Mouse (Mus musculus) hindbrain, postnatal 0 days (tissue): Measurements from ENCODE around the gene Ubtd1. TPM values are rescaled to one million over a fixed set of nuclear protein-coding genes. Genes with fewer than 3 reads are reported as not detected.
"Not testable (repeated sequence)": the region's sequence is repeated elsewhere in the genome, so short reads cannot be mapped to it uniquely, and the experiment has no call there.

Experiments
- ATAC-seq: fragments of 200-750 bp; cut with Nextera tagmentation; 2 replicates; pipeline ENCODE4 v1.8.0; 2017; ENCODE audit warnings: mild to moderate bottlenecking, moderate TSS enrichment, moderate library complexity
- DNase-seq: peaks from one replicate; pipeline ENCODE4 v3.0.0-alpha.2; 2015; ENCODE audit warnings: low spot score
- H3K27ac ChIP-seq: fragments of 300-500 bp; sonication (generic); 2 replicates; pipeline ENCODE4 v1.5.1; 2014; ENCODE audit warnings: mild to moderate bottlenecking
- H3K27me3 ChIP-seq: fragments of 300-500 bp; sonication (generic); 2 replicates; pipeline ENCODE4 v1.6.1; 2014; ENCODE audit warnings: low read length, mixed read lengths; ENCODE audit not compliant: insufficient read depth
- H3K36me3 ChIP-seq: fragments of 300-500 bp; sonication (generic); 2 replicates; pipeline ENCODE4 v1.6.1; 2014; ENCODE audit warnings: low read length, mixed read lengths; ENCODE audit not compliant: insufficient read depth
- H3K4me1 ChIP-seq: fragments of 300-500 bp; sonication (generic); 2 replicates; pipeline ENCODE4 v1.6.1; 2014; ENCODE audit warnings: antibody characterized with exemption, low read length, mixed read lengths; ENCODE audit not compliant: insufficient read depth
- H3K4me2 ChIP-seq: fragments of 300-500 bp; sonication (generic); 2 replicates; pipeline ENCODE4 v1.6.1; 2014; ENCODE audit warnings: low read depth, mild to moderate bottlenecking, low read length, moderate library complexity, mixed read lengths
- H3K4me3 ChIP-seq: fragments of 300-500 bp; sonication (generic); 2 replicates; pipeline ENCODE4 v1.5.1; 2014; ENCODE audit warnings: low read length
- H3K9ac ChIP-seq: fragments of 300-500 bp; sonication (generic); replicated peaks from 2 replicates; pipeline ENCODE4 v1.6.1; 2014; ENCODE audit warnings: mild to moderate bottlenecking, low read length, moderate library complexity, mixed read lengths
- H3K9me3 ChIP-seq: fragments of 300-500 bp; sonication (generic); 2 replicates; pipeline ENCODE4 v1.6.1; 2016; ENCODE audit warnings: low read length, mixed read lengths
- CTCF ChIP-seq: IDR thresholded peaks from 2 replicates; pipeline ENCODE4 v1.5.1; 2016; ENCODE audit warnings: antibody characterized with exemption, control low read depth, low read depth
- WGBS: fragments of 180-500 bp; shearing (Covaris S2); extraction: QIAGEN DNeasy Blood & Tissue Kit; methylation state at CpG from one replicate; pipeline ENCODE4 v1.1.7; 2014; 5-methylcytosine and 5-hydroxymethylcytosine counted together
- polyA plus RNA-seq: library from polyadenylated mRNA; unstranded; fragments of >200 nt; fragmentation: Nextera tagmentation; extraction: Ambion mirVana; gene quantifications from 2 replicates; pipeline ENCODE4 v1.2.1, GENCODE M21; 2015
- total RNA-seq: library from RNA; depleted of rRNA; stranded (reverse); fragments of >200 nt; gene quantifications from 2 replicates; pipeline ENCODE4 v1.2.3, GENCODE M21; 2014; rRNA removed

The Ubtd1 gene
- total and polyA plus RNA-seq, 2 experiments from 2014 or later = 14.1 to 19.9 TPM

DNA sequence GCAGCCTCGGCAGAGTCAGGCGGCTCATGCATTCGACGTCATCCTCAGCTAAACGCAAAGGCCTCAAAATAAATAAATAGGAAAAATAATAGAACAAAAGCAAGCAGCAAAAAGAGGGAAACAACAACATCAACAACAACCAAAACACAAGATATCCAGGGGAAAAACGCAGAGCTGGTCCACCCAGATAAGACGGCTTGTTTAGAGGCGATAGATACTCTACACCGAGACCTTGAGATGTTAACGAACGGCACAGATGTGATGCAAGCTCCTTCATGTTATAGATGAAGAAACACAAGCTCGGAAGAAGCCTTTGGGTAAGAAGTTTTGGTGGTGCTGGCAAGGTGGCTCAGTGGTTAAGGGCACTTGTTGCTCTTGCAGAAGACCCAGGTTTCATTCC is 97.4 kb downstream of the Ubtd1 start:
- TF ChIP-seq CTCF = no peak

DNA sequence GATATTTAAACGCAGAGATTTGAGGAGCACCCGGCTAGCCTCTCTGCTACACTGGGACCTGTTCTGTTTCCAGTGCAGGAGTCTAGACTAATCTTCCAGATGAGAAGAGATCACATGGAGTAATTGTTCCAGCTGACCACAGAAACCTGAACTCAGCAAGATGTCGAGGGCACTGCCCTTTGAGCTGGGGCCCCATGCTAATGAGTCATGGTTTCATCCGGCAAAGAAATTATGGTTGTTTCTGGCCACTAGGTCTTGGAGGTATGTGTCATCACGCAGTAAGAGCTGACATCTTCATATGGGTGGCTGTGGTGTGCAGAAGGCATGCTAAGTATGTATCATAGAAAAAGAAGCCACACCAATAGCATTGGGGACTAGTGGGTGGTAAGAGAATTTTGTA is 98.4 kb downstream of the Ubtd1 start:
- no peak for TF ChIP-seq CTCF
- H3K4me2 ChIP-seq = no peak overlapping the region
- WGBS = 76% methylated on average over 5 of the region's 5 CpGs
- peaks cover 20% of the 10 kb centered on the region for H3K36me3 ChIP-seq
- H3K9me3 ChIP-seq = no peaks in the 10 kb centered on the region
- H3K4me3 ChIP-seq = no peak overlapping the region
- DNase-seq = no peak
- ATAC-seq = no peak
- no peak overlapping the region for H3K27ac ChIP-seq
- no peak overlapping the region for H3K9ac ChIP-seq
- no peaks in the 10 kb centered on the region for H3K27me3 ChIP-seq
- H3K4me1 ChIP-seq = no peaks in the 10 kb centered on the region

More for the DNA sequence above, 97.4 kb downstream of the Ubtd1 start:
- H3K4me3 ChIP-seq = no peak overlapping the region
- H3K4me1 ChIP-seq = no peaks in the 10 kb centered on the region
- no peaks in the 10 kb centered on the region for H3K9me3 ChIP-seq
- ATAC-seq (no peak), DNase-seq (no peak)
- 96% methylated on average over 12 of the region's 12 CpGs for WGBS
- no peak overlapping the region for H3K27ac ChIP-seq
- H3K36me3 ChIP-seq = peaks cover 26% of the 10 kb centered on the region
- H3K9ac ChIP-seq = no peak overlapping the region
- H3K4me2 ChIP-seq = no peak overlapping the region
- H3K27me3 ChIP-seq = no peaks in the 10 kb centered on the region

DNA sequence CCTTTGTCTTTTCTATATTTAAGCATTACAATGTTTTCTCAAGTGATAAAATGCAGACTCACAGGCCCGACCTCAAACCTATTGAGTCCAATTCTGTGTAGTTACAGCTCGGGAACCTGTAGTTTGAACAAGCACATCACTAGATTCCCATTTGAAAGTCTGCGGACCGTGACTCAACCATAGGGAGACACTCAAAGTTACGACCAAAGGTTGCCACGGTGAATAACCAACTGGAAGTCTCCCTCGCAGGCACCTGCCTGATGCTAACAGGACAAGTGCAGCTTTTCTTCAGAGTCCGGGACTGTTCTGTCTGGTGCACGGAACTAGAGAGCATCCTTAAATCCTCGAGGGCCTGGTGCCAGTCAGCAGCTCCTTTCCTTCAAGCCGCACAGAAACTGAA is 98.9 kb downstream of the Ubtd1 start:
- Histone ChIP-seq H3K4me3 (no peak overlapping the region), H3K9ac (no peak overlapping the region), H3K36me3 (peaks cover 16% of the 10 kb centered on the region; the same call in 1 of the 2 replicates), H3K9me3 (no peaks in the 10 kb centered on the region), H3K27ac (no peak overlapping the region), H3K27me3 (no peaks in the 10 kb centered on the region), H3K4me2 (no peak overlapping the region), H3K4me1 (no peaks in the 10 kb centered on the region)
- 68% methylated on average over 11 of the region's 11 CpGs for WGBS
- TF ChIP-seq CTCF = no peak
- ATAC-seq (no peak), DNase-seq (no peak)

DNA sequence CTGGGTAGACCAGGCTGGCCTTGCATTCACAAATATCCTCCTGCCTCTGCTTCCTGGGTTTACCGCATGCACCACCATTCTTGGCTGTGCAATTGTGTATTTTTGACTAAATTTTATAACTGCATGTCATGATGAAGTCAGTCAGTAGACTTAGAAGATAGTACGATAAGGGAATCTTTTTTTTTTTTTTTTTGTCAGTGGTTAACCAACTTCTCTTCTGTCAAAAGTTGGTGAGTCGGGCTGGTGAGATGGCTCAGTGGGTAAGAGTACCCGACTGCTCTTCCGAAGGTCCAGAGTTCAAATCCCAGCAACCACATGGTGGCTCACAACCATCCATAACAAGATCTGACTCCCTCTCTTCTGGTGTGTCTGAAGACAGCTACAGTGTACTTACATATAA is 100.0 kb downstream of the Ubtd1 start:
- H3K27ac ChIP-seq, H3K4me1 ChIP-seq, H3K4me3 ChIP-seq, H3K9me3 ChIP-seq, ATAC-seq, H3K9ac ChIP-seq, H3K27me3 ChIP-seq, H3K36me3 ChIP-seq, DNase-seq, H3K4me2 ChIP-seq: not testable (repeated sequence)
- WGBS = 96% methylated on average over 5 of the region's 5 CpGs

Other genes with a start within 250 kb of the Ubtd1 start
- 69.2 and 78.5 TPM in 2 replicates for gene Slit1, start 238.1 kb upstream of the Ubtd1 start, total RNA-seq
- gene Slit1, start 238.1 kb upstream of the Ubtd1 start, polyA plus RNA-seq = 10.8 and 13.3 TPM in 2 replicates
- 5.4 and 5.5 TPM in 2 replicates for gene Arhgap19, start 179.7 kb upstream of the Ubtd1 start, total RNA-seq
- gene Arhgap19, start 179.7 kb upstream of the Ubtd1 start, polyA plus RNA-seq = 3.9 and 4.4 TPM in 2 replicates
- 26.6 and 33.8 TPM in 2 replicates for gene Frat1, start 151.8 kb upstream of the Ubtd1 start, total RNA-seq
- gene Frat1, start 151.8 kb upstream of the Ubtd1 start, polyA plus RNA-seq = 24.4 and 27.0 TPM in 2 replicates
- gene Frat2, start 133.6 kb upstream of the Ubtd1 start, total RNA-seq = 9.0 and 13.2 TPM in 2 replicates
- gene Frat2, start 133.6 kb upstream of the Ubtd1 start, polyA plus RNA-seq = 5.8 and 7.3 TPM in 2 replicates
- 19.2 and 21.9 TPM in 2 replicates for gene Rrp12, start 85.6 kb upstream of the Ubtd1 start, total RNA-seq
- gene Rrp12, start 85.6 kb upstream of the Ubtd1 start, polyA plus RNA-seq = 11.9 and 12.3 TPM in 2 replicates
- gene Pgam1, start 69.8 kb upstream of the Ubtd1 start, total RNA-seq = 539 and 558 TPM in 2 replicates
- 629 and 638 TPM in 2 replicates for gene Pgam1, start 69.8 kb upstream of the Ubtd1 start, polyA plus RNA-seq
- 13.5 and 21.1 TPM in 2 replicates for gene Exosc1, start 48.3 kb upstream of the Ubtd1 start, total RNA-seq
- gene Exosc1, start 48.3 kb upstream of the Ubtd1 start, polyA plus RNA-seq = 64.8 and 69.4 TPM in 2 replicates
- gene Zdhhc16, start 48.3 kb upstream of the Ubtd1 start, total RNA-seq = 65.1 and 73.7 TPM in 2 replicates
- gene Zdhhc16, start 48.3 kb upstream of the Ubtd1 start, polyA plus RNA-seq = 81.9 and 89.4 TPM in 2 replicates
- gene Mms19, start 606 bp upstream of the Ubtd1 start, total RNA-seq = 54.8 and 66.1 TPM in 2 replicates
- gene Mms19, start 606 bp upstream of the Ubtd1 start, polyA plus RNA-seq = 25.9 and 28.8 TPM in 2 replicates
- 0.42 TPM in 1 of 2 replicates, not detected in the other for gene Ankrd2, start 54.2 kb downstream of the Ubtd1 start, total RNA-seq
- gene Ankrd2, start 54.2 kb downstream of the Ubtd1 start, polyA plus RNA-seq = 0.97 and 1.5 TPM in 2 replicates
- 2.2 and 3.6 TPM in 2 replicates for gene Hoga1, start 63.8 kb downstream of the Ubtd1 start, total RNA-seq
- gene Hoga1, start 63.8 kb downstream of the Ubtd1 start, polyA plus RNA-seq = 3.9 and 4.6 TPM in 2 replicates
- 0.61 and 1.6 TPM in 2 replicates for gene 4933411K16Rik, start 70.5 kb downstream of the Ubtd1 start, total RNA-seq
- not detected in 2 replicates for gene 4933411K16Rik, start 70.5 kb downstream of the Ubtd1 start, polyA plus RNA-seq
- gene Morn4, start 104.6 kb downstream of the Ubtd1 start, total RNA-seq = 42.9 and 48.5 TPM in 2 replicates
- 98.0 and 108 TPM in 2 replicates for gene Morn4, start 104.6 kb downstream of the Ubtd1 start, polyA plus RNA-seq
- gene Pi4k2a, start 108.7 kb downstream of the Ubtd1 start, total RNA-seq = 18.3 and 21.7 TPM in 2 replicates
- gene Pi4k2a, start 108.7 kb downstream of the Ubtd1 start, polyA plus RNA-seq = 33.9 and 36.4 TPM in 2 replicates
- gene Avpi1, start 147.3 kb downstream of the Ubtd1 start, total RNA-seq = 13.5 and 23.7 TPM in 2 replicates
- 16.4 and 18.0 TPM in 2 replicates for gene Avpi1, start 147.3 kb downstream of the Ubtd1 start, polyA plus RNA-seq
- gene Marveld1, start 165.6 kb downstream of the Ubtd1 start, total RNA-seq = 14.0 and 16.5 TPM in 2 replicates
- 2.8 and 3.2 TPM in 2 replicates for gene Marveld1, start 165.6 kb downstream of the Ubtd1 start, polyA plus RNA-seq
- gene Zfyve27, start 182.2 kb downstream of the Ubtd1 start, total RNA-seq = 90.9 and 95.0 TPM in 2 replicates
- 45.1 and 48.9 TPM in 2 replicates for gene Zfyve27, start 182.2 kb downstream of the Ubtd1 start, polyA plus RNA-seq
- gene Sfrp5, start 220.5 kb downstream of the Ubtd1 start, total RNA-seq = 1.2 and 1.8 TPM in 2 replicates
- 1.6 and 2.0 TPM in 2 replicates for gene Sfrp5, start 220.5 kb downstream of the Ubtd1 start, polyA plus RNA-seq